Mouse (Mus musculus): ENCODE measurements at regions not wholly inside any gene's neighbourhood (a gene's known extent, or its start where the extent isn't known, plus 50 kb on each side); places are given as distances from the start of the nearest gene placed in this dataset.

DNA sequence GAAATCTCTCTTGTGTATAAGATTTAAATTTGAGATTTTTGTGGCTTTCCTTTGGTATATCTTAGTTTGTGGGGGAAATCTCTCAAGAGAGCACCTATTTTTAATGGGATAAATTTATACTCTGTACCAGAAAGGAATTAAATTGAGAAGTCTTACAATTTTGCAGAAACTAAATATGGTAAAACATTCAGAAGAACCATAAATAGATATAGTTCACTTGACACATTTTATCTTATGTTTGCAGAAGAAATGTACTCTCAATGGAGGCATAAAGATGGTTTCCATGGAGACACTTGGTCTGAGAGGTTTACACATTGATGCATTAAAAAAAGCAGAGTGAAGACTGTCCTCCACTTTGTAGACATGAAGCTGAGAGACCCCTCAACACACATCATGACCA, 86.9 kb downstream of the Ndufa10 start:
- DNase-seq (ENCODE audit: low spot score) = no peak

DNA sequence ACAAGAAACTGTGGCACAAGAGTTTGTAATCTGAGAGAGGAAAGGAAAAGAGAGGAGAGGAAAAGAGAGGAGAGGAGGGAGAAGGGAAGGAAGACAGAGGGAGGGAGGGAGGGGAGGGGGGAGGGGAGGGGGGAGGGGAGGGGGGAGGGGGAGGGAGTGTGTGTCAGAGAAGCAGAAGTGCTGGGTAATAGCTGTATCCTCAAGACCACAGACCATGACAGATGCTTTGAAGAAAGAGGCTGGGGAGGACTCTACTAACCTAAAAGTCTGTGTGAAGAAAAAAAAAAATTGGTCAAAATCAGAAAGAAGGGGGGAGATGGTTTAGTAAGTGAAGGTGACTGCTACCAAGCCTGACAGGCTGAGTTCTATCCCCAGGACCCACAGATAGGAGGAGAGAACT, 88.7 kb downstream of the Ndufa10 start:
- DNase-seq (ENCODE audit: low spot score) = no peak

DNA sequence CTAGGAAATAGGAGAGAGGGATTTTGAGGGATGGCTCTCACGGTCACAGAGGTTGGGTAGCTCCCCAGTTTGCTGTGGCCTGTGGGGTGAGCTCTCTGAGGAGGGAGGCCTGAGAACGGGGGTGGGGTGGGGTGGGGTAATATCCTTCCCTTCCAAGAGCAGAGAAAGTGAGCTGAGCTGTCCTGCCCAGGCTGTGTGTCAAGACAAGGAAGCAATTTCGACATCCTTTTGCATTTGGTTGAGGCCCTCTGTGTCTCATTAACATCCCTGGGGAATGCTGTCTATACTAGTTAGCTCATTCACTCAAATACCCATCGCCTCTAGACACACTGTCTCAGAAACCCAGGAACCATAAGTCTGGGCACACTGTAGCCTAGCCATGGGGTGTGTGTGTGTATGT, 89.9 kb downstream of the Ndufa10 start:
- DNase-seq (ENCODE audit: low spot score) = no peak

DNA sequence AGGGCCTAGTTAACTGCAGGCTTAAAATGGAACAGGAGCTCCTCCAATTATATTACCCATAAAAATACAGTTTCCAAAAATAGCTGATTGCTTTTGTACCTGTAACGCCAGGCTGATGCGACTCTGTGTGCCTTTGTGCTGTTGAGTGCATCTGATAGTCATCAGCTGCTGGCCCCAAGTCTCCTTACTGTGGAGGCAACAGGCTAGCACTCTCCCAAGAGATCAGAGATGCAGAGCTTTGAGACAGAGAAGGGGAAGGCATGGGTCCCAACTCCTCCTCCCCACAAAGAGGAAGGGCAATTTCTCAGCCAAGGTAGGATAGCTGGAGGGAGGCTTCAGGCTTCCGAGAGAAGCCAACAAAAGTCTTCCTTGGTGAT, 94.2 kb downstream of the Ndufa10 start:
- DNase-seq (ENCODE audit: low spot score) = no peak

DNA sequence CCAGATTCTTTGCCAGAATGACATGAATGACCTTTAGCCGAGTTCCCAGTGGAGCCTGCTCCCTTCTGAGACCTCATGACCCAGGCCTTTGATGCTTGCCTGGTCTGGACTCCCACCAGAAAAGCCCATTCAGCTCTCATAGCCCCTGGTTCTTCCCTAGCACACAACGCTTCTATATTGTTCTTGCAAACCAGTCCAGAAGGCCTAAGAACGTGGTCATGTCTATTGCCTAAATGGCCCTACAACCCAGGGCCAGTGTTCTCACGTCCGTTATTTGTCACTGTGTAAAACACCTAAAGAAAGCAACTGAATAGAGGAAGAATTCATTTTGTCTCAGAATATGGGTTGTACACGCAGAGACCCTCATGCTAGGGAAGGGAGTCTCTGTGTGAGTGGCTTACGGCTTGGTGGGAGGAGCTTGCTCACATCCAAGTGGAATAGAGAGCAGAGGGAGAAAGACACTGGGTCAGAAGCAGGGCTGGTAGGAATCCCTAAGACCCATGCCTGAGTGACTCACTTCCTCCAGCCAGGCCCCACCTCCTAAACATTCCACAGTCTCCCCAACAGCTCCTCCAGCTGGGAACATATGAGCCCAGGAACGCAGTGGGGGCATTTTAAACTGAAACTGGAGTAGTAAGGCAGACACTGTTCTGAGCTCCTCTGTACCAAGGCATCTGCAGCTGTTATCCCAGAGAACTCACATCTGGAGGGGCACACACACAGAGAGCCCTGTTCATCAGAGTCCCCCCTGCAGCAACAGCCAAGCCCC, 94.7 kb downstream of the Ndufa10 start:
- DNase-seq (ENCODE audit: low spot score) = no peak

DNA sequence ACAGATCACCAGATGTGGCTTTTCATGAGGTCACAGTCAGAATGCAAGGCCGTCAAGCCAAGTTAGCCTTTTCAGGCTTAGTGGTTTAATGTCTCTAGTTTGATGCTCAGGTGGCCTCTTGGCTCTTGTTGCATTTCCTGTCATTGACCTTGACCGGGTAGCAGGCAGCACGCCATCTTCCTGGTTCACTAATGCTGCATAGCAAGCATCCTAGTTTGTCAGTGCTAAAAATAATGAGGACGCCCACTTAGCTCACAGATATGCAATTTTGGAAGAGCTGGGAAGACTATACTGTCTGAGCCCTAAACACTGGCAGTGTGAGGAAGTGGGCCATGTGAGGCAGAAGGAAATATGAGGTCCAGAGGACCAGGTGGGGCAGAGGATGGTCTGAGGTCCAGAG, 97.2 kb downstream of the Ndufa10 start:
- no peak for DNase-seq (ENCODE audit: low spot score)

DNA sequence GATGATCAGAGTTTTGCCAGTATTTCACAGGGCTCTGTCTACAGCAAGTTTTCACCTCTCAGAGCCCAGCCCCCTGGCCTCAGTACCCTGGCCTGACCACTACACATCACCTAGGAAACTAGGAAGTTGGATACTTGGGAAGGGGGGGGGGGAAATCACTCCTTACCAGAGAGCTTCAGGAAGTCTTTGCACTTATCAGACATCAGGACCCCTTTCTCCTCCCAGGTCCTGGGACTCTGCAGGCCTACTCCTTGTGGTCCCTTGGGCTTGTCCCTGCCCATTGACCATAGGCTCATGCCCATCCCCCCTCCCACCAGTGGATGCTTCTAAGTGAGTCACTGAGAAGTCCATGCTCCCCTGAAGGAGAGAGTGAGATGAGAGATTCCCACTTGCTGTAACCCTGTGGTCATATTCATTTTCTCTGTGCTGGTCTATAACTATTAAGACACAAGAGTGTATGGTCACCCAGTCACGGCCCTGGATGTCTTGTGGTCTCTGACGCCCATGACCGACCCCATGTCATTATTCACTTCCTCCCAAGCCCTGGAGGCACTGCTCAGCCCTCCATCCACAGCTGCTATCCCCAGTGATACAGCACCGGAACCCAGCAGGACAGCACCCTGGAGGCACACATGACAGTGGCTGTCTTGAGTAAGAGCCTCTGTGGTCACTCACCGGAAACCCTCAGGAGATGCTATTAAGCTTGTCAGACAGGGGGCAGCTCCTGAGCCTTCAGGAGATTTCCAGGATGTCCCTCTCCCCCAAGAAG, 101.3 kb downstream of the Ndufa10 start:
- no peak for DNase-seq (ENCODE audit: low spot score)

DNA sequence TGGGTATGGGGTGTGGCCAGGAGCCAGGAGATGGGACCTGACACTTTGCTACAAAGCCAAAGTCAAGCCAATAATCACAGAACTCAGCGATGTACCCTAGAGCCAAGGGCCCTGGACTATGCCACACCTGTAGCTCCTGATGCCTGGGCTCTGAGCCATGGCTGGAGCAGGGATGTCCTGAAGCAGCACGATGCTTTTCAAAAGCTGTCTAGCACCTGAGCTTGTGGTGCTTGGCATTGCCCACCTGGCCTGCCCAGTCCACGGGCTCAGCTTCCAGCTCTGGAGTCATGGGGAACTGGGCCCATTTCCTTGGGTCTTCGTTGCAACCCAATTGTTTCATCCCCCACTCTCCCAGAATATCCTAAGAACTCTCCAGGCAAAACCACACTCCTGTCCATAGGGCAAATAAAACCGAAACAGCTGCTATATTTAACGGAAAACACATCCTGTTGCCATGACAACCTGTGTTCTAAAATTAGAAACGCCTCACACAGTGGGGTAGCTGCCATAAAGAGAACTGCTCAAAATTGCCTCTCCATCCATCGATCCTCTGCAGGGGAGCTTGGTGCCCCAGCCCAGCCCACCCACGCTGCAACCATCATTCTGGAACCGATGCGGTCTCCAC, 102.2 kb downstream of the Ndufa10 start:
- DNase-seq (ENCODE audit: low spot score) = peak; percentile 57

DNA sequence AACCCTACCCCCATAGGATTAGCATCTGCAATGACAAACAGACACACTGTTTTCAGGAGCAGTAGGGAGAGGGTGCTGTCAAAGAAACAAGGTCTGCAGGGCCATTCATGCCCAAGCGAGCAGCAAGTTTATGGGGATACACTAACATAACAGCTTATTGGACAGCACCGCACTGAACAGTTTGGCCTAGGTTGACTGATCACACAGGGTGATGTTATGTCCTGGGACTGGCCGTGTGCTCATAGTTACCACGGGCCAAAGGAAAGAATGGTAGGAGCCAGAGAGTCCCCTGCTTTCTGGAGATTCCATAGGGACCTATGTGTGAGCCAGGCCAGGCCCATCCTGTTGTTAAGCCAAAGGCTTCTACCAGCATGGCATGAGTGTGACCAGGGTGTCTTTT, 102.8 kb downstream of the Ndufa10 start:
- DNase-seq (ENCODE audit: low spot score) = no peak

DNA sequence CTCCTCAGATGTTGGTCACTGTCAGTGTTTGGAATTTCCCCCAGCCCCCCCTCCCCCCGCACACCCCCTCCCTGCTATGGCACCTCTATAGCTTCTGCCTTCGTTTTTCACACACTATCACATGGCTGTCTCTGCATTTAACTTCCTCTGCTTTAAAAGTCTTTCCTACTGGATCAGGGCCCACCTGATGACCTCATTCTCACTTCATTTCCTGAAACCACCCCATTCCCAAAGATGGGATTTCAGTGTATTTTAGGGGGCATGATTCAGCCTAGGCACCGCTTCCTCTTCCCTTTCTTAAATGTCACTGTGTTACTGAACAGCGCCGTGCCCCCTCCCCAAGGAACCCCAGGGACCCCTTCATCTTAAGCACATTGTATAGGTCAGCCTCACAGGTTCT, 103.7 kb downstream of the Ndufa10 start:
- no peak for DNase-seq (ENCODE audit: low spot score)

DNA sequence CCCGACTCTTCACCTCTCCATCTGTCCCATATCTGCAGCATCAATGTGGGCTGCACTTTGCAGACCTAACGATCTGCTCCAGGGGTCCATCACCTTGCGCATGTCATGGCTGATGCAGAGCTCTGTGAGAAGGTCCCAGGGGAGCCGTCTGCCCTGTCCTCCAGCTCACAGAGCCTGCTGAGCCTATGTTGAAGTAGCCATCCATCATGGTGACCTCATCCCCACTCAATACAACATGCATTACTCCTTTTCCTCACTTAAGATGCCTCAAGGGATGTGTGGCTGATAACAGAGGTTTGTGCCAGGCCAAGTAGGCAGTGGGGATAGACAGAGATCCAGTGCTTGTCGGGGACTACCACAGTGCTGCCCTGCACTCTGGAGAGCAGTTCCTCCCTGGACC, 107.4 kb downstream of the Ndufa10 start:
- DNase-seq (ENCODE audit: low spot score) = no peak

DNA sequence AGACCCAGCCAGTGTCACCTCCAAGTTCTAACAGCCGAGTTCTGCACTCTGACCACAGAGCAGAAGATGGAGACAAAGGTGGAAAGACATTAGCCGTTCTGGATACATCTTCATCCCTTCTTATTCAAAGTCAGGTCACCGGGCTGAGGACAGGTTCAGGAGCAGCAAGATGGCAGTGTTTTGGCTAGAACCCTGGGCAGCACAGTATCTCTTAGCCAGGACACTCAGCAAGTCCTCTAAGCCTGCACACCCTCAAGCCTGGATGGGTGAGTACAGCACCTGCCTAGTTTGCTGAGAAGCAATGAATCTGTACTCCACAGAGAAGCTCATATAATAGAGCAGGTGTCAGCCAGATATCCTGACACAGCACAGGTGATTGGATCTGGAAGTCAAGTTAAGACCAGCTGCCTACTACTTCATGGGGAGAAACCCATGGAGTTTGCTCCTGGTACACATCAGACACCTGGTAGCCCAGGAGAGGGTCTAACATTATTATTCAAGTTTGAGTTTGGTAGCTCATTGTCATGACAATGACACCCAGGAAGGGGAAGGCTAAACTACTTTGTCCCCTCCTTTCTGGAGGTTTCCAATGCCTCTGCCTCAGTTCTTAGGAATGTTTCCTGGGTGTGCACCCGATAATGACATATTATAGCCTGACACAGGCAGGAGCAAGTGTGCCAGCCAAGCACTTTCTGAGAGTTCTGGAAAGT, 108.1 kb downstream of the Ndufa10 start:
- DNase-seq (ENCODE audit: low spot score) = no peak

DNA sequence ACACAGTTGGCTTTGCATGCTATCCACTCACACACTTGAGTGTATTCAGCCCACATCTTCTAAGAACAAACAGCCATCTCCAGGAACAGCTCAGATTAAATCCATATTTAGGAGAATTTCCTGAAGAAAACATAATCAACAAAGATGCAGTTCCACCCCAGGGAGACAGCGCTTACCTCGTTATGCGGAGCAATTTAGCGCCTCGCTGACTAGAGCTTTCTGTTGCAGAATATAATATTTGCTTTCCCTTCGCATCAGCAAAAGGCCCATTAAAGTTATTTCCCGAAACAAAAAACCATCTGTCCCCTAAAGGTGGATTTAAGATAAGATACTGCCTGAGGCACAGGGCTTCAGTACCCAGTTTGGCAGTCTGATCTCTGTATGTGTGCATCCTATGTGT, 112.0 kb downstream of the Ndufa10 start:
- DNase-seq (ENCODE audit: low spot score) = no peak

DNA sequence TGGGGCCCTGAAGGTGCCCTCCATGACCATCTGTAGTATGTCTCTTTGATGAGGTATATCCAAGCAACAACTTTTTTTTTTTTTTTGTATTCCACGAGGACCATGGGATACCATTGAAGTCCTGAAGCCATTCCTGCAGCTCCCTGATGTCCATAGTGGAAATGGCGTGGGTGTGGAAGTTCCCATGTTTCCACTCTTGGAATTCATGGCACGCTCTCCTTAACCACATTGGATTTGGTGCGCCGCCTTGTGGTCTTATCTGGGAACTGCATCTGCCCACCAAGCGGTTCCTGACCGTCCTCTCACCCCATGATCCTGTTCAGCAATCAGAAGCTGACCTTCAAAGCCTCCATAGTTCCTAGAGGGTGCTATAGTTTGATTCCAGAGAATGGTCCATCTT, 113.4 kb downstream of the Ndufa10 start:
- DNase-seq (ENCODE audit: low spot score) = peak; percentile 32

DNA sequence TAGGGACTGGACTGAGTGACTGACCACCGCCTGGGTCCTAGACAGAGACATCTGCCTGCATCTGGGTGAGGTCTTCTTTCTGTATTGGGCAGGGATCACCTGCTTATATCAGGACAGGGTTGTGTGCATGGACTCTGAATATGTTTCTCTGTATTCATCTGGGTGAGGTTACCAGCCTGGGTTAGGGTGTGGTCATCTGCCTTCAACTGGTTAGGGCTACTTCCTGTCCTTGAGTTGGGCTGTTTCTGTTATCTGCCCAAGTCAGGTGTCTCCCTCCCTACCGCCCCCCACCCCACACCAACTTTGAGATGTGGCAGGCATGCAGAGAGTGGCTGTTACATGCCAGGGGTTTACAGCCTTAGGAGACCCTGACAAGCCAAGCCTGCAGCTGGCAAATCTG, 114.2 kb downstream of the Ndufa10 start:
- DNase-seq (ENCODE audit: low spot score) = no peak

DNA sequence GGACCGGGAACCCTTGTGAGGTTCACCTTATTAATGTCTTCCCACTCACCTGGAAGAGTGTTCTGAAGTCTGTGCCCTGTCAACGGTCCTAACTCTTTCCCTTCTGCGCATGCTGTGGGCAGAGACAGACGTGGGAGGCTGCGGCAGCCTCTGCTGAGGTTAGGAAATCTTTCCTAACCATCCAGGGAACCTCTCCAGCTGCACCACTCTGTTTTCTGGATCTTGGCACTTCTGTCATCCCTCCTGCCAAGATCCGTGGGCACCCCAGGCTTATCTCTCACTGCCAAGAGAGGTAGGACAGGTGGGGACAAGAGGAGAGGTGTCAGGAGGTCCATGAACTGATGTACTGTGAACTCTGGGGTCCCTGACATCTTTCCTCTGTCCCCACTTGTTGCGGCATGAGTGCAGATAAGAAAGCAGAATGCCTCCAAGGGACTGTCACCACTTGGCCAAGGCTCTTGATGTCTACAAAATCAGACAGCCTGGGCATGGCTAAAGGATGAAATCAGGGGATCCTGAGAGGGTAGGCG, 114.8 kb downstream of the Ndufa10 start:
- DNase-seq (ENCODE audit: low spot score) = no peak

DNA sequence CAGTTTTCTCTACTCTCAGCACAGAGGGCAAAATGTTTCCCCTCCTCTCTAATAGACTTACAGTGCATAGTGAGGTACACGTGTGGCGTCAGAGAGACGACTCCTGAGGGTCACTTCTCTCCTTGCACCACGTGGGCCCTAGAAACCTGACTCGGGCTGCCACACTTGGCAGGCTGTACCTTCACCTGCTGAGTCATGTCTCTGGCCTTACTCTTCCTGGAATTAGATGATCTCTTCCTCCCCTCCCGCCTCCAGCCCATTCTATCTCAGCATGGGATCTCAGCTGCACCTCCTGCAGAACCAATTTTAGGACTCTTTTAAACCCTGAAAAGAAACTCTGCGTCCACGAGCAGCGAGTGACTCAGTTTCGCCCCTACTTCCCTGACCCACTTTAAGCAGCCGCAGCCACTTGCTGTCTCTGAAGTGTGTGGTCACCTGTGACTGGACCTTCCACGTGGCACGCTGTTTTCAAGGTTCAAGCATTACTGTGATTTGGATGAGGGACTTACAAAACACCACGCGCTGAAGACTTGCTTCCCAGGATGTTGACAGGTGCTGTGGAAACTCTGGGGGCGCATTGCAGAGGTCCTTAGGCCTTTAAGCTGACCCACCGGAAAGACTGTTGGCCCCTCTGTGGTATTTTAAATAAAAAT, 125.2 kb downstream of the Ndufa10 start:
- no peak for DNase-seq (ENCODE audit: low spot score)

DNA sequence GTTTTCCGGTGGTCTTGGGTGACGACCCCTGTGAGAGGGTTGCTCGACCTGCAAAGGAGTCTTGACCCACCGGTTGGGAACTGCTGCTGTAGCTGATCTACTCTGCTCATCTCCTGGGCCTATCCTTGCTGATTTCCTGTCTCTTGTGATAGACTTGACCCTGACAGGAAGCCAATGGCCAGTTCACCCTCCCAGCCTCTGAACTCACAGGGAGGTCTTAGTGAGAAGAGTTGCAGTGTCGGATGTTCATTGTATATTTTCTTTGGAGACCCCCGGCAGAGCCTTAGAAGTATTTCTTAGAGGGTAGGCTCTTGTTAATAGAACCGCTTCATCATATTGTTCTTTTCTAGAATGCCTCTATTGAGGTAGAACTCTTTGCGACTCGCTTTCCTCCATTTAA, 126.0 kb downstream of the Ndufa10 start:
- DNase-seq (ENCODE audit: low spot score) = no peak

DNA sequence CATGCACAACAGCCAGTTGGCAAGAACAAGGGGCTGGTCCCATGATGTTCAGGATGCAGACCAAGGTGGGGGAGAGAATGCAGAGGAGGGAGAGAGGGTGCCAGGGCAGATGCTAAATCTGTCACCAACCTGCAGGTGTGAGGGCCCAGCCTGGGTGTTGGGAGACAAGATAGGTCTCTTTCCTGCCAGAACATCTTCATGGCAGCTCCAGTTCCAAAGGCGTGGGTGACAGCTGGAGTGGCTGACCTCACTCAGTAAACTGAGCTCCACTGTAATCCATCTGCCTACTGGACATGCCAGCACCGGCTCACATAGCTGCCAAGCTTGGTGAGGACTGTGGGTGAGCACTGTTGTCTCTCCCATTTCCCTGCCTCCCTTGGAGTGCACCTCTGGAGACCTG, 129.9 kb downstream of the Ndufa10 start:
- no peak for DNase-seq (ENCODE audit: low spot score)

DNA sequence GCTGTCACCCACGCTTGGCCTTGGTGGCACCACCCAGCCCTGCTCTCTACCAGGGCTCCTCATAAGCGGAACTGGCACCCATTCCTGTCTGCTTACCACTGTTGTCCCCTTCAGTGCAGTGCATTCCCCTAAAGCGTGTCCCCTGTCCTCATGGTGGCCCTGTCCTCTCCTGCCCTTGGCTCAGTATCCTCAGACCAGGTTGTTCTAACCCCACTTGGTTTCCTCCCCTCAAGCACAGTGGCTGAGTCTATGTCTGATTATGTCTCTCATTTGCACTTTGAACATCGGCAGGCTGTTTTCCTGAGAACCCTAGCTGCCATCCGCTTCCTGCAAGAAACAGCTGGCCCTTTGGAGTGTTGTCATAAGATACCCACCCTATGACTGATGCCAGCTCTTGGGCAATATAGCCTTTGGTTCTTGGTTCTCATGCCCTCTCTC, 130.5 kb downstream of the Ndufa10 start:
- DNase-seq (ENCODE audit: low spot score) = no peak

DNA sequence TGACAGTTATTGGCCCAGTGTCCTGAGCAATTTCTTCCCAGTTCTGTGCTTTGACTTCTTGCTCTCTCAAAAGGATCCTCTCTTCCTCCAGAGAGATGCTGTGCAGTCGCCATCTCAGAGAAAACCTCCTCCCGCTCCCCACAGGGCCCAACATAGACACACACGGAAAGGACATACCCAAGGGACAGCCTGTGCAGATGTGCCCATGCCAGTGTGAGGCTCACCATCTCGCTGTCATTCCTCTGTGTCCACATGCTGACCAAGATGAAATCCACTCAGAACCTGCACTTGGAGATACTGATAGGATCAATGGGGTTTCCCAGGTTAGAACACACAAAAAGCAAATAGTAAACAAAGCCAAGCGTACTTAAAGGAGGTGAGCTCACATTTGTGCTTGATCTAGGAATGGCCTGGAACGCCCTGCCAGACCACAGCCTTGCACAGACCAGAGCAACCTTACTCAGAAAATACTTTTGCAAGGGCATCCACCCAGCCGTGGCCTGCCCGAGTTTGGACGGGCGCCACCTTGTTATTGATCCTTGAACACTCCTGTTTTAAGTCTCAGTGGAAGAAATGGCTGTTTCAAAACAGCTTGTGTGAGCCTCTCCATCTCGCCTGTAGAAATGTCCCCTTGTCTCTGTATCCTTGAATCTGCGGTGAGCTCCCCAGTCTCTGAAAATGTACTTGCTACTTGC, 131.7 kb downstream of the Ndufa10 start:
- DNase-seq (ENCODE audit: low spot score) = no peak

All from thymus, postnatal 0 days (tissue).